9 mouse cellular contexts compared by ENCODE assay signal in genomic region chr11:107865128-107865527, GRCm38 (mm10). TPM values are rescaled to one million over a fixed set of nuclear protein-coding genes. Genes with fewer than 3 reads are reported as not detected.
DNase-seq lines count a peak whose midpoint lies in the region; ATAC-seq and TF ChIP-seq lines count a peak whose summit lies in the region.
"Had no signal": no experiment of that assay in that cellular context is flagged by ENCODE, and none has a peak within 500 bp of the region (broad histone marks: within the 10 kb centered on the region; RNA-seq: fewer than 3 reads in every experiment).

No protein-coding gene starts in this region.

- H3K36me3 ChIP-seq in CH12.LX (replicated peaks in 1 of 2; ENCODE audit: control insufficient read depth in 1 of 2, insufficient read depth in 1 of 2, low read length in 1 of 2): no peaks in the 10 kb centered on the region
- H3K36me3 ChIP-seq in lung, postnatal 0 days (ENCODE audit: insufficient read depth, low read length): no peaks in the 10 kb centered on the region
- H3K36me3 ChIP-seq: limb, embryonic 12.5 days had no signal

- ATAC-seq in lung, postnatal 0 days: no peak

- TF ChIP-seq CTCF in CH12.LX (conservative IDR thresholded peaks at IDR 0.05 in 1 of 2, IDR thresholded peaks at IDR 0.05 in 1 of 2; ENCODE audit: low read depth in 2 of 2, low read length in 2 of 2): peak; percentile 92 to 93
- TF ChIP-seq CTCF in lung, postnatal 0 days (IDR thresholded peaks at IDR 0.05): peak; percentile 76

- TF ChIP-seq POLR2A in CH12.LX (IDR thresholded peaks at IDR 0.05; ENCODE audit: low read depth, low read length): no peak

- 17% methylated on average over 7 of the region's 7 CpGs for WGBS in lung, postnatal 0 days

- H3K9ac ChIP-seq in CH12.LX (ENCODE audit: insufficient read depth, low read depth): no peak overlapping the region
- H3K9ac ChIP-seq in lung, postnatal 0 days (replicated peaks; ENCODE audit: low read depth): no peak overlapping the region
- H3K9ac ChIP-seq: limb, embryonic 12.5 days had no signal

- H3K27ac ChIP-seq in CH12.LX (ENCODE audit: insufficient read depth, low read depth): no peak overlapping the region
- H3K27ac ChIP-seq in lung, postnatal 0 days (ENCODE audit: low read length): no peak overlapping the region
- H3K27ac ChIP-seq: limb, embryonic 12.5 days had no signal

- H3K9me3 ChIP-seq in CH12.LX (replicated peaks; ENCODE audit: low read length): no peaks in the 10 kb centered on the region
- no peaks in the 10 kb centered on the region for H3K9me3 ChIP-seq in lung, postnatal 0 days (ENCODE audit: low read length)
- H3K9me3 ChIP-seq: limb, embryonic 12.5 days had no signal

- peaks cover 0 to 3% of the 10 kb centered on the region in 2 experiments; a peak in 1 of 4 replicates for H3K4me1 ChIP-seq in CH12.LX (ENCODE audit: control insufficient read depth in 1 of 2, insufficient read depth in 2 of 2)
- no peaks in the 10 kb centered on the region for H3K4me1 ChIP-seq in lung, postnatal 0 days (ENCODE audit: insufficient read depth, low read depth, low read length)
- H3K4me1 ChIP-seq: limb, embryonic 12.5 days had no signal

- TF ChIP-seq RAD21 in CH12.LX (IDR thresholded peaks at IDR 0.05; ENCODE audit: low read depth, low read length): peak; percentile 86

- H3K4me3 ChIP-seq in CH12.LX (replicated peaks in 1 of 3; ENCODE audit: low read depth in 2 of 3, low read length in 2 of 3, poor library complexity in 1 of 3): no peak overlapping the region
- no peak overlapping the region for H3K4me3 ChIP-seq in lung, postnatal 0 days (ENCODE audit: low read depth, low read length)
- H3K4me3 ChIP-seq: limb, embryonic 12.5 days had no signal

- dilution Hi-C loops in CH12.LX (cut with MboI; ENCODE audit: extremely low pct_ligation_motif_present, extremely low pct_unique_long_range_greater_than_20kb, low sequenced_read_pairs): no loop called here

- no peak overlapping the region for H3K4me2 ChIP-seq in CH12.LX (ENCODE audit: insufficient read depth, low read depth, poor library complexity, severe bottlenecking)
- no peak overlapping the region for H3K4me2 ChIP-seq in lung, postnatal 0 days (replicated peaks; ENCODE audit: low read depth, low read length)
- H3K4me2 ChIP-seq: limb, embryonic 12.5 days had no signal

- peaks cover 2% of the 10 kb centered on the region for H3K27me3 ChIP-seq in CH12.LX (replicated peaks)
- H3K27me3 ChIP-seq in lung, postnatal 0 days (replicated peaks; ENCODE audit: insufficient read depth, low read length): no peaks in the 10 kb centered on the region

- in situ Hi-C loops in CH12.LX (cut with MboI; ENCODE audit: low pct_ligation_motif_present, low pct_unique_long_range_greater_than_20kb, low sequenced_read_pairs): loop anchor here (5.0 to 25.0 kb wide), 3 partner anchors 127 to 557 kb away; no protein-coding TSS in a partner anchor

- DNase-seq in CH12.LX (ENCODE audit: extremely low read depth): peak; percentile 78
- peak; percentile 23 for DNase-seq in T-cell, adult 2 months (ENCODE audit: low spot score)
- DNase-seq in cerebellum, postnatal 36 days: peak; percentile 77 to 78
- DNase-seq in gastrocnemius, postnatal 25 days: peak; percentile 13
- peak; percentile 85 for DNase-seq in layer of hippocampus, adult 11-12 months (ENCODE audit: low spot score)
- peak; percentile 52 for DNase-seq in lung, postnatal 0 days (ENCODE audit: low spot score)
- DNase-seq in right cerebral cortex, postnatal 36 days (ENCODE audit: low spot score in 2 of 2): peak; percentile 63 to 72
- peak; percentile 13 for DNase-seq in yolk sac, embryonic 10.5 days (ENCODE audit: low spot score)

- no peak for TF ChIP-seq EP300 in CH12.LX (IDR thresholded peaks at IDR 0.05; ENCODE audit: low read length)
- TF ChIP-seq EP300 in lung, postnatal 0 days (IDR thresholded peaks at IDR 0.05): no peak

- H3K79me2 ChIP-seq in CH12.LX (replicated peaks; ENCODE audit: control insufficient read depth, extremely low read depth, insufficient read depth, poor library complexity, severe bottlenecking): no peaks in the 10 kb centered on the region

TF ChIP-seq in CH12.LX, 34 proteins besides CTCF, POLR2A, EP300 and RAD21:
- TF ChIP-seq NELFE (IDR thresholded peaks at IDR 0.05; ENCODE audit: low read depth, low read length): no peak; the same call in 1 of the 2 replicates
- TF ChIP-seq USF2 (conservative IDR thresholded peaks at IDR 0.05; ENCODE audit: low read depth, low read length): no peak
- 0 out of 2 replicates have a peak, but pooled peaks have one; percentile 30 for TF ChIP-seq MYC (IDR thresholded peaks at IDR 0.05; ENCODE audit: low read depth, low read length)
- TF ChIP-seq ZC3H11A (IDR thresholded peaks at IDR 0.05; ENCODE audit: low read depth, low read length): peak; percentile 76
- no peak for TF ChIP-seq MAFK (IDR thresholded peaks at IDR 0.05; ENCODE audit: insufficient replicate concordance, low read length)
- TF ChIP-seq SMC3 (IDR thresholded peaks at IDR 0.05; ENCODE audit: low read depth, low read length): peak; percentile 85
- 0 out of 2 replicates have a peak, but pooled peaks have one; percentile 15 for TF ChIP-seq MAX (IDR thresholded peaks at IDR 0.05; ENCODE audit: low read length)

RNA-seq across cellular contexts. Expression of gene Cacng5, which starts 49.7 kb away (rescaled TPM):
- total RNA-seq in CH12.LX (2012; rRNA removed): not detected in 2 replicates
- not detected in 2 replicates for total RNA-seq in CH12.LX (2014; rRNA removed)
- not detected in 2 replicates for polyA plus RNA-seq in CH12.LX (2012; ENCODE audit: insufficient read length, low read depth)
- under 1 TPM in 1 of 2 experiments, not detected in 1; 0.08 TPM for total RNA-seq in gastrocnemius, postnatal 25 days (2021)
- not detected in 2 replicates for polyA plus RNA-seq in lung, postnatal 0 days (2015; fragmentation: Nextera tagmentation; extraction: Ambion mirVana)

Comparison
In these comparisons a context has a peak if more than half of its experiments do, and no peak if none do; other contexts are left out.
1. DNase-seq: peak in every context shown above with its lines; median percentile 85 in layer of hippocampus, adult 11-12 months; 78 in CH12.LX; 78 in cerebellum, postnatal 36 days; 68 in right cerebral cortex, postnatal 36 days; 52 in lung, postnatal 0 days; 23 in T-cell, adult 2 months; 13 in gastrocnemius, postnatal 25 days; 13 in yolk sac, embryonic 10.5 days.